Mouse (Mus musculus) skeletal muscle tissue, adult 2 months (tissue): ENCODE measurements around the gene Gda.
A peak's percentile ranks its signal among the peaks of the same experiment; 100 is the strongest.

Experiments used
- DNase-seq: peaks from one replicate; pipeline ENCODE4 v3.0.0-alpha.2; 2012; ENCODE audit warnings: low read depth, low spot score

The Gda gene

GRCm38 (mm10) chr19:21373073-21373755 is 100.0 kb downstream of the Gda start:
- peak; percentile 63 for DNase-seq

GRCm38 (mm10) chr19:21372395-21373072 is 100.7 kb downstream of the Gda start:
- no peak for DNase-seq

DNA sequence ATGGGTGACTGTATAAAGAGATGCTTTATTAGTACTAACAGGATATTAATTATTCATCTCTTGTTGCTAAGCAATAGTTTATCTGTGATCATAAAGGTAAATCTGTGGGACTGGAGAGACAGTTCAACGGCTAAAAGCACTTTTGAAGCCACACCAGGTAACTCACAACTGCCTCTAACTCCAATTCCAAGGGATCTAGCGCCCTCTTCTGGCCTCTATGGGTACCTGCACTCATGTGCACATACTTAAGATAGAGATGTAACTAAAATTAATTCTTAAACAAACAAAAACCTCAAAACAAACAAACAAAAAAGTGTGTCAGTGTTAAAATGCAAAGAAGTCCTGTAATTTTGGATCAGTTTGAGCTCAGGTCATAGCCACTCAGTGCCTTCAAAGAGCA is 101.9 kb downstream of the Gda start:
- DNase-seq: no peak

GRCm38 (mm10) chr19:21370782-21371181 is 102.5 kb downstream of the Gda start:
- no peak for DNase-seq

DNA sequence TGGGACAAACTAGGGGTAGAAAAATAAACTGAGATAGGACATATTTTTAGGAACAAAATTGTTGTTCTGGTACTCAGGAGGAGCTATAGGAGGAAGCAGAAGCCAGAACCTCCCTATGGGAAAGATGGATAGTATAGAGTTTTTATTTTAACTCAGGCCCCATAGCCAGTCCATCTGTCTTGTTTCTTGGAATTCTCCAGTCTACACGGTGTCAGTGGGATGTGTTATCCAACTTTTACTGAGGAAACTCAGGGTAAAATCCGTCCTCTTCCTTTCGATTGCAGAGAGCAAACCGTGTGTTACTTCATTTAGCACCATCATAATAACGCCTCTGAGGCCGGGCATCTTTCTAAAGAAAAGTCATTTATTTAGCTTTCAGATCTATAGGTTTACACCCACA is 104.1 kb downstream of the Gda start:
- DNase-seq: no peak

GRCm38 (mm10) chr19:21368595-21368994 is 104.7 kb downstream of the Gda start:
- DNase-seq: no peak

- DNase-seq: no peak
These were observed 115.5 kb downstream of the Gda start for GRCm38 (mm10) chr19:21357792-21358191.

GRCm38 (mm10) chr19:21349634-21350033 is 123.6 kb downstream of the Gda start:
- DNase-seq: no peak

DNA sequence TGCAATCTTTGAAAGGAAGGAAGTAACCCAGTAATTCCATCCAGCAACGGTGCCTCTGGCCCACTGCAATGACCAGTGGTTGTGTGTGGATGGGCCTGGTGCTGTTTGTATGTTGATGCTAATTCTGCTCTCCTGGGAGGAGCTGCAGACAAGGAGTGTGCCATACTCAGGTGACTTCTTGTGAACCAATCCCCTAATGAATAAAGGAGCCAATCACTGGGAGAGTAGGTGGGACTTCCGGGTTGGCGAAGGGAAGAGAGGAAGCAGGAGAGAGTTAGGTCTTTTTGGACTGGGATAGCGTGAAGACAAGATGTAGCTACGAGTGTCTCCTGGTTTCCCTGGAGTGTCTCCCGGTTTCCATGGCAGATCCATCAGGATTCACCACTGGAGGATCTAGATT is 126.6 kb downstream of the Gda start:
- DNase-seq: no peak
